Mouse (Mus musculus) thymus, adult 2 months (tissue): ENCODE data around the gene Id1. TPM values are rescaled to one million over a fixed set of nuclear protein-coding genes. Genes with fewer than 3 reads are reported as not detected.

Experiments
- DNase-seq: peaks from one replicate; pipeline ENCODE4 v3.0.0; 2021
- H3K27ac ChIP-seq: fragments of 200-500 bp; 2 replicates; pipeline ENCODE4 v1.5.1; 2012; ENCODE audit warnings: low read length, control low read depth; ENCODE audit not compliant: control insufficient read depth, insufficient read depth
- H3K27me3 ChIP-seq: fragments of 200-500 bp; 2 replicates; pipeline ENCODE4 v1.6.1; 2012; ENCODE audit warnings: mild to moderate bottlenecking, low read length, moderate library complexity, mixed read lengths; ENCODE audit not compliant: control insufficient read depth, insufficient read depth
- H3K36me3 ChIP-seq: fragments of 200-500 bp; 2 replicates; pipeline ENCODE4 v1.6.1; 2012; ENCODE audit warnings: mild to moderate bottlenecking, low read length, moderate library complexity; ENCODE audit not compliant: control insufficient read depth, insufficient read depth
- H3K4me1 ChIP-seq: fragments of 200-500 bp; replicated peaks from 2 replicates; pipeline ENCODE4 v1.6.1; 2012; ENCODE audit warnings: low read length; ENCODE audit not compliant: control insufficient read depth, insufficient read depth
- H3K4me3 ChIP-seq: fragments of 200-500 bp; 2 replicates; pipeline ENCODE4 v1.5.1; 2012; ENCODE audit warnings: mild to moderate bottlenecking, low read length, control low read depth, moderate library complexity; ENCODE audit not compliant: control insufficient read depth, insufficient read depth
- CTCF ChIP-seq: fragments of 200-500 bp; IDR thresholded peaks from 2 replicates; pipeline ENCODE4 v1.5.1; 2012; ENCODE audit warnings: mild to moderate bottlenecking, control low read depth, low read length, moderate library complexity, borderline replicate concordance; ENCODE audit not compliant: control insufficient read depth, poor library complexity, insufficient read depth; ENCODE audit errors: extremely low read depth
- POLR2A ChIP-seq: fragments of 200-500 bp; IDR thresholded peaks from 2 replicates; pipeline ENCODE4 v1.6.1; 2012; ENCODE audit warnings: mild to moderate bottlenecking, low read length, control low read depth, moderate library complexity; ENCODE audit not compliant: control insufficient read depth, poor library complexity, insufficient read depth; ENCODE audit errors: extremely low read depth
- WGBS: fragments of 180-500 bp; shearing (Covaris S2); methylation state at CpG from one replicate; pipeline ENCODE4 v1.1.7; 2018; 5-methylcytosine and 5-hydroxymethylcytosine counted together
- polyA plus RNA-seq: library from polyadenylated mRNA; depleted of rRNA; stranded (reverse); fragments of >200 nt; gene quantifications from 2 replicates; pipeline ENCODE4 v1.2.3, GENCODE M21; 2012

The Id1 gene
- polyA plus RNA-seq, 1 experiment = 66.4 TPM

DNA sequence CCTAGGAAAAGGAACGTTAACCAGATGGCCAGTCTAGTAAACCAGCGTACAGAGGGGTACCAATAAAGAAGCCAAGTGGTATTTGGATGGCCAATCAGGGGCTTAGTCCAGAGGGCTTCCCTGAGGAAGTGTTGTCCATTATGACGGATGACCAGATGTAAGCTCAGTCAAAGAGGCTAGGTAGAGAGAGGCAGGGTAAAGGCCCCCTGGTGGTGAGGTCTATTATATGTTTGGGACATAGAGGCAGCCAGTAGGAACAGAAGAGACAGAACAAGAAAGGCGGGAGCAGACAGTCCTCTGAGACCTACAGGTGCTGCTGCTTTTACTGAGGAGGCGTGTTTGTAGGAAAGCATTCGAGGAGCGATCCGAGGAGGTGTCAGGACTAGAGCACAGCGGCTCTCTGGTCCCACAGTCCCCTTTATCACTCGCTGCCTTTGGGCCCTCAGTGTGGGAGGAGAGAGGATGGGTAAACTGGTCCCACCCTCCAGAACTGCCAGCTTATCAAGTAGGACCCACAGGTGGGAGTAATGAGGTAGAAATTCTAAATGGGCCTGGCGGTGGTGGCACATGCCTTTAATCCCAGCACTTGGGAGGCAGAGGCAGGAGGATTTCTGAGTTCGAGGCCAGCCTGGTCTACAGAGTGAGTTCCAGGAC is 31.7 kb downstream of the Id1 start:
- WGBS = 74% methylated on average over 12 of the region's 12 CpGs
- Histone ChIP-seq H3K27ac (no peak overlapping the region), H3K4me3 (no peak overlapping the region), H3K27me3 (no peaks in the 10 kb centered on the region), H3K36me3 (no peaks in the 10 kb centered on the region), H3K4me1 (peaks cover 35% of the 10 kb centered on the region)
- DNase-seq = peak; percentile 76
- no peak for TF ChIP-seq CTCF
- no peak for TF ChIP-seq POLR2A

GRCm38 (mm10) chr2:152769677-152770076 is 33.6 kb downstream of the Id1 start:
- TF ChIP-seq CTCF = no peak
- H3K36me3 ChIP-seq = no peaks in the 10 kb centered on the region
- DNase-seq = no peak
- 75% methylated on average over 7 of the region's 7 CpGs for WGBS
- no peaks in the 10 kb centered on the region for H3K27me3 ChIP-seq
- H3K4me1 ChIP-seq = peaks cover 37% of the 10 kb centered on the region
- no peak overlapping the region for H3K4me3 ChIP-seq
- no peak overlapping the region for H3K27ac ChIP-seq

- TF ChIP-seq CTCF (no peak), POLR2A (no peak)
- Histone ChIP-seq H3K27ac (no peak overlapping the region), H3K4me3 (no peak overlapping the region), H3K4me1 (peaks cover 46% of the 10 kb centered on the region), H3K36me3 (no peaks in the 10 kb centered on the region), H3K27me3 (no peaks in the 10 kb centered on the region)
- no peak for DNase-seq
- WGBS = 98% methylated on average over 9 of the region's 9 CpGs
Measured at GRCm38 (mm10) chr2:152771571-152771970, 35.5 kb downstream of the Id1 start.

GRCm38 (mm10) chr2:152772231-152772630 is 36.2 kb downstream of the Id1 start:
- DNase-seq = no peak
- Histone ChIP-seq H3K27ac (no peak overlapping the region), H3K4me1 (peaks cover 42% of the 10 kb centered on the region), H3K27me3 (no peaks in the 10 kb centered on the region), H3K36me3 (no peaks in the 10 kb centered on the region), H3K4me3 (no peak overlapping the region)
- WGBS = 81% methylated on average over 1 of the region's 1 CpGs
- TF ChIP-seq POLR2A (no peak), CTCF (no peak)

DNA sequence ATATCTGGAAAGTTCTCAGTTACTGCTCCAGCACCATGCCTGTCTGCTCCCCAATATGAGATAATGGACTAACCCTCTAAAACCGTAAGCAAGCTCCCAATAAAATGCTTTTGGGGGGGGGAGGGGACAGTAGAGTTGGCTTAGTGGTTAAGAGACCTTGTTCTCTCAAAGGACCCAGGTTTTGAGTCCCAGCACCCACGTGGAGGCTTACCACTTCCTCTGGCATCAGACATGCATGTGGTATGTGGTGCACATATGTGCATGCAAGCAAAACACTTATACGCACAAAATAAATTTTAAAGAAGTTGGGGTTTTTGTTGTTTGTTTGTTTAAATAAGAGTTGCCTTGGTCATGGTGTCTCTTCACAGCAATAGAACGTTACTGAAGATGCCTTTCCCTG is 39.3 kb downstream of the Id1 start:
- peak overlapping the region; percentile 82 for H3K27ac ChIP-seq
- WGBS = 14% methylated on average over 4 of the region's 4 CpGs
- TF ChIP-seq POLR2A (no peak), CTCF (no peak)
- H3K4me3 ChIP-seq = no peak overlapping the region
- H3K4me1 ChIP-seq = peaks cover 40% of the 10 kb centered on the region
- no peaks in the 10 kb centered on the region for H3K27me3 ChIP-seq
- peaks cover 13% of the 10 kb centered on the region for H3K36me3 ChIP-seq
- DNase-seq = peak; percentile 67

- peaks cover 47% of the 10 kb centered on the region for H3K4me1 ChIP-seq
- WGBS = 88% methylated on average over 3 of the region's 3 CpGs
- peaks cover 20% of the 10 kb centered on the region for H3K36me3 ChIP-seq
- H3K27me3 ChIP-seq = no peaks in the 10 kb centered on the region
- DNase-seq = no peak
- H3K4me3 ChIP-seq = no peak overlapping the region
- TF ChIP-seq POLR2A (no peak), CTCF (no peak)
- H3K27ac ChIP-seq = peak overlapping the region; percentile 9
Measured at GRCm38 (mm10) chr2:152776019-152776418, 40.0 kb downstream of the Id1 start.

DNA sequence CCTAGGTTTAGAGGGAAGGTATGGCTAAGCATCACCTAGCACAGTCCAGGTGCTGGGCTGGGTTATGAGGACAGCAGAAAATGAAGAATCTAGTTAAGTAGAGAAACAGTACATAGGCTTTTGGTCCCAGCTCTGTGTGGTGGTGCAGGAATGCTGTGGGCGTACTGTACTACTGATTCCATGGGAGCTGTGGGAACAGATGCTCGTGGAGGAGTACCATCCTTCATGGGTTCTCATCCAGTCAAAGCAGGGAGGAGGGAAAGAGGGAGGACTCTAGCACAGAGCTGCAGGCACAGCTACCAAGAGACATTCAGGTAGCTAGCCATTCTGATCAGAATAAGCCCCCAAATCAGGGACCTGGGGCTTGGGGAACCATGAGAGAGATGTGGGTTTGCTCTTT is 40.4 kb downstream of the Id1 start:
- Histone ChIP-seq H3K4me3 (no peak overlapping the region), H3K27ac (peak overlapping the region; percentile 9), H3K27me3 (no peaks in the 10 kb centered on the region), H3K36me3 (peaks cover 24% of the 10 kb centered on the region), H3K4me1 (peaks cover 50% of the 10 kb centered on the region)
- 95% methylated on average over 2 of the region's 2 CpGs for WGBS
- no peak for DNase-seq
- TF ChIP-seq POLR2A = no peak
- no peak for TF ChIP-seq CTCF
